Mouse (Mus musculus) midbrain, embryonic 12.5 days (tissue): ENCODE measurements at regions not wholly inside any gene's neighbourhood (a gene's known extent, or its start where the extent isn't known, plus 50 kb on each side); places are given as distances from the start of the nearest gene placed in this dataset.

Experiments
- ATAC-seq: fragments of 200-750 bp; cut with Nextera tagmentation; 2 replicates; pipeline ENCODE4 v1.8.0; 2017; ENCODE audit warnings: low read depth, moderate TSS enrichment, moderate library complexity; ENCODE audit not compliant: low FRiP score
- H3K27ac ChIP-seq: fragments of 300-500 bp; sonication (generic); replicated peaks from 2 replicates; pipeline ENCODE4 v1.5.1; 2016; ENCODE audit warnings: mild to moderate bottlenecking
- H3K27me3 ChIP-seq: fragments of 300-500 bp; sonication (generic); 2 replicates; pipeline ENCODE4 v1.6.1; 2016; ENCODE audit warnings: mild to moderate bottlenecking
- H3K36me3 ChIP-seq: fragments of 300-500 bp; sonication (generic); 2 replicates; pipeline ENCODE4 v1.6.1; 2016
- H3K4me1 ChIP-seq: fragments of 300-500 bp; sonication (generic); 2 replicates; pipeline ENCODE4 v1.6.1; 2016
- H3K4me2 ChIP-seq: fragments of 300-500 bp; sonication (generic); replicated peaks from 2 replicates; pipeline ENCODE4 v1.6.1; 2016; ENCODE audit warnings: mild to moderate bottlenecking, moderate library complexity
- H3K4me3 ChIP-seq: fragments of 300-500 bp; sonication (generic); 2 replicates; pipeline ENCODE4 v1.5.1; 2016; ENCODE audit warnings: mild to moderate bottlenecking
- H3K9ac ChIP-seq: fragments of 300-500 bp; sonication (generic); replicated peaks from 2 replicates; pipeline ENCODE4 v1.6.1; 2016; ENCODE audit warnings: mild to moderate bottlenecking, moderate library complexity
- H3K9me3 ChIP-seq: fragments of 300-500 bp; sonication (generic); 2 replicates; pipeline ENCODE4 v1.6.1; 2016; ENCODE audit warnings: mild to moderate bottlenecking
- WGBS: fragments of 180-500 bp; shearing (Covaris S2); methylation state at CpG from one replicate; pipeline ENCODE4 v1.1.7; 2016; 5-methylcytosine and 5-hydroxymethylcytosine counted together

GRCm38 (mm10) chr9:112608932-112609331 lies 373.2 kb upstream of the Arpp21 start:
- WGBS: 90% methylated on average over 4 of the region's 4 CpGs
- no peaks in the 10 kb centered on the region for H3K36me3 ChIP-seq

GRCm38 (mm10) chr9:112607221-112607620 lies 371.5 kb upstream of the Arpp21 start:
- H3K4me3 ChIP-seq: no peak overlapping the region
- H3K4me1 ChIP-seq: no peaks in the 10 kb centered on the region
- no peak overlapping the region for H3K9ac ChIP-seq
- no peaks in the 10 kb centered on the region for H3K36me3 ChIP-seq
- H3K27ac ChIP-seq: no peak overlapping the region
- no peaks in the 10 kb centered on the region for H3K9me3 ChIP-seq
- no peak overlapping the region for H3K4me2 ChIP-seq
- WGBS: 82% methylated on average over 3 of the region's 3 CpGs
- H3K27me3 ChIP-seq: no peaks in the 10 kb centered on the region
- ATAC-seq: no peak

More at GRCm38 (mm10) chr9:112608932-112609331, 373.2 kb upstream of the Arpp21 start:
- no peak overlapping the region for H3K27ac ChIP-seq
- no peaks in the 10 kb centered on the region for H3K4me1 ChIP-seq
- no peaks in the 10 kb centered on the region for H3K27me3 ChIP-seq
- H3K4me3 ChIP-seq: no peak overlapping the region
- ATAC-seq: no peak
- H3K4me2 ChIP-seq: no peak overlapping the region
- no peaks in the 10 kb centered on the region for H3K9me3 ChIP-seq
- H3K9ac ChIP-seq: no peak overlapping the region

GRCm38 (mm10) chr9:112595731-112596130 lies 360.0 kb upstream of the Arpp21 start:
- no peak for ATAC-seq

GRCm38 (mm10) chr9:112590241-112590640 lies 354.5 kb upstream of the Arpp21 start:
- no peak for ATAC-seq
- WGBS: 76% methylated on average over 3 of the region's 3 CpGs

More at GRCm38 (mm10) chr9:112595731-112596130, 360.0 kb upstream of the Arpp21 start:
- Histone ChIP-seq H3K4me3 (no peak overlapping the region), H3K27ac (no peak overlapping the region), H3K4me1 (no peaks in the 10 kb centered on the region), H3K27me3 (no peaks in the 10 kb centered on the region), H3K9ac (no peak overlapping the region), H3K9me3 (no peaks in the 10 kb centered on the region), H3K36me3 (no peaks in the 10 kb centered on the region), H3K4me2 (no peak overlapping the region)

GRCm38 (mm10) chr9:112573316-112573715 lies 337.6 kb upstream of the Arpp21 start:
- no peaks in the 10 kb centered on the region for H3K4me1 ChIP-seq
- H3K27me3 ChIP-seq: no peaks in the 10 kb centered on the region
- no peak for ATAC-seq
- H3K9me3 ChIP-seq: no peaks in the 10 kb centered on the region
- H3K4me2 ChIP-seq: no peak overlapping the region
- H3K9ac ChIP-seq: no peak overlapping the region
- H3K27ac ChIP-seq: no peak overlapping the region
- no peak overlapping the region for H3K4me3 ChIP-seq
- 74% methylated on average over 3 of the region's 3 CpGs for WGBS
- H3K36me3 ChIP-seq: no peaks in the 10 kb centered on the region

More at GRCm38 (mm10) chr9:112590241-112590640, 354.5 kb upstream of the Arpp21 start:
- H3K9me3 ChIP-seq: no peaks in the 10 kb centered on the region
- no peak overlapping the region for H3K27ac ChIP-seq
- H3K27me3 ChIP-seq: no peaks in the 10 kb centered on the region
- no peak overlapping the region for H3K4me3 ChIP-seq
- no peak overlapping the region for H3K9ac ChIP-seq
- H3K4me1 ChIP-seq: no peaks in the 10 kb centered on the region
- H3K36me3 ChIP-seq: no peaks in the 10 kb centered on the region
- H3K4me2 ChIP-seq: no peak overlapping the region

GRCm38 (mm10) chr9:112561348-112561747 lies 325.6 kb upstream of the Arpp21 start:
- no peak overlapping the region for H3K4me2 ChIP-seq
- no peak overlapping the region for H3K9ac ChIP-seq
- no peak for ATAC-seq
- no peak overlapping the region for H3K27ac ChIP-seq
- H3K4me3 ChIP-seq: no peak overlapping the region
- H3K27me3 ChIP-seq: no peaks in the 10 kb centered on the region
- no peaks in the 10 kb centered on the region for H3K36me3 ChIP-seq
- no peaks in the 10 kb centered on the region for H3K9me3 ChIP-seq
- 0 out of 2 replicates have a peak, but pooled peaks cover 4% of the 10 kb centered on the region for H3K4me1 ChIP-seq

- H3K9ac ChIP-seq: no peak overlapping the region
- H3K4me3 ChIP-seq: no peak overlapping the region
- H3K4me2 ChIP-seq: no peak overlapping the region
- no peak for ATAC-seq
- no peaks in the 10 kb centered on the region for H3K9me3 ChIP-seq
- 90% methylated on average over 4 of the region's 4 CpGs for WGBS
- no peaks in the 10 kb centered on the region for H3K36me3 ChIP-seq
- 0 out of 2 replicates have a peak, but pooled peaks cover 4% of the 10 kb centered on the region for H3K4me1 ChIP-seq
- no peak overlapping the region for H3K27ac ChIP-seq
- no peaks in the 10 kb centered on the region for H3K27me3 ChIP-seq
Observed at GRCm38 (mm10) chr9:112560226-112560625, 324.5 kb upstream of the Arpp21 start.

GRCm38 (mm10) chr9:112537924-112538323 lies 302.2 kb upstream of the Arpp21 start:
- WGBS: 93% methylated on average over 2 of the region's 2 CpGs
- H3K36me3 ChIP-seq: no peaks in the 10 kb centered on the region
- H3K27ac ChIP-seq: no peak overlapping the region
- no peaks in the 10 kb centered on the region for H3K27me3 ChIP-seq
- no peaks in the 10 kb centered on the region for H3K9me3 ChIP-seq
- no peak for ATAC-seq
- no peak overlapping the region for H3K4me2 ChIP-seq
- no peak overlapping the region for H3K9ac ChIP-seq
- no peaks in the 10 kb centered on the region for H3K4me1 ChIP-seq
- H3K4me3 ChIP-seq: no peak overlapping the region

GRCm38 (mm10) chr9:112525377-112525776 lies 289.6 kb upstream of the Arpp21 start:
- no peak overlapping the region for H3K27ac ChIP-seq
- WGBS: 75% methylated on average over 5 of the region's 5 CpGs
- H3K4me1 ChIP-seq: no peaks in the 10 kb centered on the region

GRCm38 (mm10) chr9:112523251-112523650 lies 287.5 kb upstream of the Arpp21 start:
- Histone ChIP-seq H3K4me2 (no peak overlapping the region), H3K27ac (no peak overlapping the region), H3K9me3 (no peaks in the 10 kb centered on the region), H3K36me3 (no peaks in the 10 kb centered on the region), H3K4me3 (no peak overlapping the region), H3K9ac (no peak overlapping the region), H3K4me1 (no peaks in the 10 kb centered on the region), H3K27me3 (no peaks in the 10 kb centered on the region)
- 88% methylated on average over 3 of the region's 3 CpGs for WGBS
- no peak for ATAC-seq

More at GRCm38 (mm10) chr9:112525377-112525776, 289.6 kb upstream of the Arpp21 start:
- Histone ChIP-seq H3K9me3 (no peaks in the 10 kb centered on the region), H3K36me3 (no peaks in the 10 kb centered on the region), H3K9ac (no peak overlapping the region), H3K4me3 (no peak overlapping the region), H3K27me3 (no peaks in the 10 kb centered on the region), H3K4me2 (no peak overlapping the region)
- ATAC-seq: no peak

GRCm38 (mm10) chr9:112510716-112511115 lies 275.0 kb upstream of the Arpp21 start:
- Histone ChIP-seq H3K4me3 (no peak overlapping the region), H3K27me3 (no peaks in the 10 kb centered on the region), H3K4me2 (no peak overlapping the region), H3K9me3 (no peaks in the 10 kb centered on the region), H3K4me1 (no peaks in the 10 kb centered on the region), H3K27ac (no peak overlapping the region), H3K36me3 (no peaks in the 10 kb centered on the region), H3K9ac (no peak overlapping the region)
- ATAC-seq: no peak
- 81% methylated on average over 2 of the region's 2 CpGs for WGBS

- Histone ChIP-seq H3K9me3 (no peaks in the 10 kb centered on the region), H3K9ac (no peak overlapping the region), H3K27ac (no peak overlapping the region), H3K27me3 (no peaks in the 10 kb centered on the region), H3K4me3 (no peak overlapping the region), H3K4me2 (no peak overlapping the region), H3K4me1 (no peaks in the 10 kb centered on the region), H3K36me3 (no peaks in the 10 kb centered on the region)
- ATAC-seq: no peak
- WGBS: 66% methylated on average over 2 of the region's 2 CpGs
Observed at GRCm38 (mm10) chr9:112506871-112507270, 271.1 kb upstream of the Arpp21 start.

GRCm38 (mm10) chr9:112498676-112499075 lies 262.9 kb upstream of the Arpp21 start:
- no peak overlapping the region for H3K27ac ChIP-seq
- no peaks in the 10 kb centered on the region for H3K9me3 ChIP-seq
- H3K4me1 ChIP-seq: no peaks in the 10 kb centered on the region
- H3K4me3 ChIP-seq: no peak overlapping the region
- no peak overlapping the region for H3K9ac ChIP-seq
- no peak for ATAC-seq
- H3K27me3 ChIP-seq: no peaks in the 10 kb centered on the region
- no peaks in the 10 kb centered on the region for H3K36me3 ChIP-seq
- no peak overlapping the region for H3K4me2 ChIP-seq
- 85% methylated on average over 4 of the region's 4 CpGs for WGBS
